Mouse (Mus musculus) kidney, postnatal 0 days (tissue): ENCODE data around the gene Cd7. TPM values are rescaled to one million over a fixed set of nuclear protein-coding genes. Genes with fewer than 3 reads are reported as not detected.
A peak's percentile ranks its signal among the peaks of the same experiment; 100 is the strongest.

Experiments used
- ATAC-seq: fragments of 200-750 bp; cut with Nextera tagmentation; replicated peaks from 2 replicates; pipeline ENCODE4 v1.8.0; 2017; ENCODE audit warnings: low read depth, moderate number of reproducible peaks, moderate TSS enrichment, moderate library complexity; ENCODE audit not compliant: low FRiP score
- DNase-seq: peaks from one replicate; pipeline ENCODE4 v3.0.0-alpha.2; 2016; ENCODE audit warnings: low spot score
- H3K27ac ChIP-seq: fragments of 300-500 bp; sonication (generic); 2 replicates; pipeline ENCODE4 v1.5.1; 2014; ENCODE audit warnings: mild to moderate bottlenecking
- H3K27me3 ChIP-seq: fragments of 300-500 bp; sonication (generic); 2 replicates; pipeline ENCODE4 v1.6.1; 2014; ENCODE audit warnings: low read length, mixed read lengths; ENCODE audit not compliant: insufficient read depth
- H3K36me3 ChIP-seq: fragments of 300-500 bp; sonication (generic); 2 replicates; pipeline ENCODE4 v1.6.1; 2014; ENCODE audit warnings: low read length, mixed read lengths; ENCODE audit not compliant: insufficient read depth
- H3K4me1 ChIP-seq: fragments of 300-500 bp; sonication (generic); replicated peaks from 2 replicates; pipeline ENCODE4 v1.6.1; 2014; ENCODE audit warnings: antibody characterized with exemption, low read length, mixed read lengths; ENCODE audit not compliant: insufficient read depth
- H3K4me2 ChIP-seq: fragments of 300-500 bp; sonication (generic); 2 replicates; pipeline ENCODE4 v1.6.1; 2014; ENCODE audit warnings: mild to moderate bottlenecking, low read length, moderate library complexity, mixed read lengths
- H3K4me3 ChIP-seq: fragments of 300-500 bp; sonication (generic); replicated peaks from 2 replicates; pipeline ENCODE4 v1.5.1; 2014; ENCODE audit warnings: low read depth, low read length
- H3K9ac ChIP-seq: fragments of 300-500 bp; sonication (generic); 2 replicates; pipeline ENCODE4 v1.6.1; 2014; ENCODE audit warnings: low read depth, low read length
- H3K9me3 ChIP-seq: fragments of 300-500 bp; sonication (generic); replicated peaks from 2 replicates; pipeline ENCODE4 v1.6.1; 2016; ENCODE audit warnings: low read length, inconsistent platforms, mixed read lengths
- CTCF ChIP-seq: IDR thresholded peaks from 2 replicates; pipeline ENCODE4 v1.5.1; 2016; ENCODE audit warnings: antibody characterized with exemption, low read depth, mild to moderate bottlenecking, moderate library complexity
- WGBS: fragments of 180-500 bp; shearing (Covaris S2); extraction: QIAGEN DNeasy Blood & Tissue Kit; methylation state at CpG from one replicate; pipeline ENCODE4 v1.1.7; 2014; 5-methylcytosine and 5-hydroxymethylcytosine counted together
- polyA plus RNA-seq: library from polyadenylated mRNA; unstranded; fragments of >200 nt; fragmentation: Nextera tagmentation; extraction: Ambion mirVana; gene quantifications from 2 replicates; pipeline ENCODE4 v1.2.1, GENCODE M21; 2015

The Cd7 gene
- polyA plus RNA-seq, 1 experiment from 2014 or later: 0.16 TPM

DNA sequence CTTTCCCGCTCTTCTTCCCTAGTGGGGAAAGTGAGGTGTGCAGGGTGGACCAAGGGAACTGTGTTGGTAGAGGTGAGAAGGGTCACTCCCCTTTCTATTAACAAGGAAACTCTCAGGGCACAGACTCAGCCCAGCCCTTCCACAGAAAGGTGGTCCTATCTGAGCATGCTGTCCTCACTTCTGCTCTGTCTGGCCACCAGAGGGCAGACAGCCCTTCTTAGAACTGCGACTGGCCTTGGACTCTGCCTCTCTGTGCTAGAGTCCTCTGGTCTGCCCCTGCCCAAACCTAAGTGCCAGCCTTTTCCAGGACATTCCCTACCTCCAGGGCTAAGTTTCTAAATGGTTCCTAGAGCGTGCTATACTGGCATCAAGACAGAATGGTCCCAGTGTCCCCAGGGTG is 21.5 kb downstream of the Cd7 start:
- Histone ChIP-seq H3K4me3 (no peak overlapping the region), H3K9me3 (no peaks in the 10 kb centered on the region), H3K4me2 (no peak overlapping the region), H3K4me1 (no peaks in the 10 kb centered on the region), H3K36me3 (no peaks in the 10 kb centered on the region), H3K27ac (no peak overlapping the region), H3K9ac (no peak overlapping the region), H3K27me3 (no peaks in the 10 kb centered on the region)
- 33% methylated on average over 3 of the region's 3 CpGs for WGBS
- peak; percentile 85 for TF ChIP-seq CTCF
- DNase-seq: peak; percentile 87
- ATAC-seq: peak; percentile 75

DNA sequence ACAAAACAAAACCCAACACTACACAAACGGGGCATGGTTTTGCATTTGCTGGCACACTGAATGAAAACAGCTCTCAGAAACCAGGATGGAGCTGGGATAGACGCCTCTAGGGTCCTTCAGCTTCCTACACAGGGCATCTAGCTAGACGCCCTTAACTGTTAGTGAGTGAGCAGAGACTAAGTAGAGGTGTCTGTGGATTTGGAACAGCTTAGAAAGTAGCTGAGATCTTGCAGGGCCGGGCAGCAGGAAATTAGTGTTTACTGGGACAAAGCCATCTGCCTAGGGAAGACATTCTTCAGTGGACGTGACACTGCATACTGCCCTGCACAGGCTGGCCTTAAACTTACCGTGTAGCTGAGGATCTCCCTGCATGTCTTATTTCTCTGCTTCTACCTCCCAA is 23.7 kb downstream of the Cd7 start:
- DNase-seq: no peak
- Histone ChIP-seq H3K9ac (no peak overlapping the region), H3K36me3 (no peaks in the 10 kb centered on the region), H3K9me3 (no peaks in the 10 kb centered on the region), H3K27ac (no peak overlapping the region), H3K4me2 (0 out of 2 replicates have a peak overlapping the region, but pooled peaks have one; percentile 41), H3K27me3 (no peaks in the 10 kb centered on the region), H3K4me1 (no peaks in the 10 kb centered on the region), H3K4me3 (no peak overlapping the region)
- 50% methylated on average over 6 of the region's 6 CpGs for WGBS
- no peak for TF ChIP-seq CTCF
- ATAC-seq: no peak

- H3K4me2 ChIP-seq: peak overlapping the region; percentile 41
- 52% methylated on average over 19 of the region's 19 CpGs for WGBS
- H3K27me3 ChIP-seq: no peaks in the 10 kb centered on the region
- no peak overlapping the region for H3K9ac ChIP-seq
- peak; percentile 26 for DNase-seq
- no peaks in the 10 kb centered on the region for H3K36me3 ChIP-seq
- ATAC-seq: no peak
- no peak for TF ChIP-seq CTCF
- peak overlapping the region; percentile 6; the same call in 1 of the 2 replicates for H3K4me3 ChIP-seq
- no peaks in the 10 kb centered on the region for H3K4me1 ChIP-seq
- no peak overlapping the region for H3K27ac ChIP-seq
- no peaks in the 10 kb centered on the region for H3K9me3 ChIP-seq
These were observed 24.3 kb downstream of the Cd7 start for GRCm38 (mm10) chr11:121014896-121015300.

DNA sequence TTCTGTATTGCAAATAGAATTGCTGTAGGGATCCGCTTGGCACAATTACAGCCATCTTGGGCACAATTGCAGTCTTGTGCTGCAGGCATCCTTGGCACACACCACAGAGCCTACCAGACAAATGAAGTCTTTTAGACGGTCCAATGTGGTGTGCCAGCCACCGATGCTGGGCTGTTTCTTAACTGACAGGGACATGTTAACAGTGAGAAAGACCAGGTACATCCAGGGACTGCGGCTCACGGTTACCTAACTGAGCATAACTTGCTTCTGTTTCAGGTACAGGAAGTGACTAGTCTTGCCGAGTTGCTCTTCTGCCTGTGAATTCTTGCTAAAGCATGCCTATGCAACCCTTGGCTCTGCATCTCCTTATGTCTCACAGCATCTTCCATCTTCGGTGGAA is 25.6 kb downstream of the Cd7 start:
- no peaks in the 10 kb centered on the region for H3K27me3 ChIP-seq
- DNase-seq: no peak
- H3K4me3 ChIP-seq: no peak overlapping the region
- no peak overlapping the region for H3K27ac ChIP-seq
- H3K9ac ChIP-seq: no peak overlapping the region
- no peak for ATAC-seq
- no peaks in the 10 kb centered on the region for H3K9me3 ChIP-seq
- H3K4me1 ChIP-seq: no peaks in the 10 kb centered on the region
- H3K36me3 ChIP-seq: no peaks in the 10 kb centered on the region
- WGBS: 87% methylated on average over 7 of the region's 7 CpGs
- TF ChIP-seq CTCF: no peak
- H3K4me2 ChIP-seq: no peak overlapping the region

DNA sequence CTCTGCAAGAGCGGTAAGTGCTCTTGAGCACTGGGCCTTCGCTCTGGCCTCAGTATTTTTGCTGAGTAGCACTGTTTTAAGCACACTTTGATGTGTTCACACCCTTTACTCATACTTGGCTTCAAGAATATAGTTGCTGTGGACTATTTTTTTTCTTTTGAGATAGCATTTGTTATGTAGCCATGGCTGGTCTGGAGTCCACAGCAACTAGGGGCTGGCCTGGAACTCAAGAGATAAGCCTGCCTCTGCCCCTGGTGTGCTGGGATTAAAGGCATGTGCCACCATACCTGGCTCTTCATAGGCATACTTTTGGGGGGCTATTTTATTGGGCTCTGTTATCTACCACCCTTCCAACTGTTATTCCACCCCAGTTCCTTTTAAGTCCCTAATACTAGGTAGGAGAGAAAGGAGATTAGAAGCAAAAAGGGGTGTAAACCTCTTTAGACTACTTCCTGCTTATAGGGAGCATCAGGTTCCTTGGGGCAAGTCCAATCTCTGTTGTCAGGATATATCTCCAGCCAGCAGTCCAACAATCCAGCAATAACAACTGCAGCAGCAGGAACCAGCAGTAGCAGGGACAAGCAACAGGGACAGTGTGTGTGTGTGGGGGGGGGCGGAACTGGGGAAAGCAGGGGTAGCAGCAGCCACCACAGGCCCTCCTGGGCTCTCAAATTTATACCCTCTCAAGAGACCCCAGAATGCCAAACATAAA is 29.0 kb downstream of the Cd7 start:
- no peak for ATAC-seq

GRCm38 (mm10) chr11:121006184-121006583 is 33.0 kb downstream of the Cd7 start:
- Histone ChIP-seq H3K36me3 (no peaks in the 10 kb centered on the region), H3K9ac (no peak overlapping the region), H3K4me3 (no peak overlapping the region), H3K27me3 (no peaks in the 10 kb centered on the region), H3K4me1 (no peaks in the 10 kb centered on the region), H3K27ac (no peak overlapping the region), H3K9me3 (no peaks in the 10 kb centered on the region), H3K4me2 (no peak overlapping the region)
- no peak for ATAC-seq
- TF ChIP-seq CTCF: no peak
- DNase-seq: no peak
- 73% methylated on average over 6 of the region's 6 CpGs for WGBS

More for the DNA sequence above, 29.0 kb downstream of the Cd7 start:
- no peaks in the 10 kb centered on the region for H3K36me3 ChIP-seq
- no peaks in the 10 kb centered on the region for H3K4me1 ChIP-seq
- TF ChIP-seq CTCF: no peak
- no peak overlapping the region for H3K27ac ChIP-seq
- DNase-seq: no peak
- H3K4me3 ChIP-seq: no peak overlapping the region
- WGBS: 94% methylated on average over 3 of the region's 3 CpGs
- H3K4me2 ChIP-seq: no peak overlapping the region
- no peak overlapping the region for H3K9ac ChIP-seq
- H3K27me3 ChIP-seq: no peaks in the 10 kb centered on the region
- no peaks in the 10 kb centered on the region for H3K9me3 ChIP-seq

- 63% methylated on average over 5 of the region's 5 CpGs for WGBS
- Histone ChIP-seq H3K4me3 (no peak overlapping the region), H3K9ac (no peak overlapping the region), H3K9me3 (no peaks in the 10 kb centered on the region), H3K27ac (no peak overlapping the region), H3K4me2 (no peak overlapping the region), H3K4me1 (no peaks in the 10 kb centered on the region), H3K27me3 (no peaks in the 10 kb centered on the region), H3K36me3 (no peaks in the 10 kb centered on the region)
- ATAC-seq (no peak), DNase-seq (no peak)
- no peak for TF ChIP-seq CTCF
These were observed 34.9 kb downstream of the Cd7 start for GRCm38 (mm10) chr11:121004281-121004680.
